Comparison of ENCODE assay signal across 14 mouse cellular contexts in the genomic region with DNA sequence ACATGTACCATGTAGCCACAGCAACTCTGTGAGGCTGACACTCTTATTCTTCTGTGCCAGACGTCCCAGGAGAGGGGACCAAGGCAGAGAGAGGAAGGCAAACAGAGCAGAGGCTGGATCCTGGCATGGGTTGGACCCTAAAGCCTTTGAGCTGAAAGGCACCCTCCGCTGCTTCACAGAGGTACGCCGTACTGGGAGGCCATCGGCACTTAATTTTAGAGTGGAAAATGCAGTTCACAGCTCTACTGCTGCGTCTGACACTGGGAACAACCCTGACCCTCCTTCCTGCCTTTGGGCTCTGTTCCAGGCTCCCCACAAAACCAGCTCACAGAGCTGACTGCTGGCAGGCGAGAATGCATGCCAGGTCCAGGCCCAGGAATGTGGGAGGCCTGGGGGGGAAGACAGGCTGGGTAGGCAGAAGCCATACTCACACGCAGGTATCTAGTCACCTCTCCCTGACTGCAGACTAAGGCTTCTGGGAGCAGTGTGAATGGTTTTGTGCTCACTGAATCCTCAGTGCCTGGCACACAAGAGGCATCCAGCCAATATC. TPM values are rescaled to one million over a fixed set of nuclear protein-coding genes. Genes with fewer than 3 reads are reported as not detected.
DNase-seq lines count a peak whose midpoint lies in the region; ATAC-seq lines count a peak whose summit lies in the region.
"Had no signal": no experiment of that assay in that cellular context is flagged by ENCODE, and none has a peak within 500 bp of the region (broad histone marks: within the 10 kb centered on the region; RNA-seq: fewer than 3 reads in every experiment).

No protein-coding gene starts in this region.

- no peak overlapping the region for H3K9ac ChIP-seq in embryonic facial prominence, embryonic 15.5 days
- H3K9ac ChIP-seq: heart, embryonic 15.5 days; intestine, embryonic 15.5 days had no signal

- 52% methylated on average over 8 of the region's 8 CpGs for WGBS in heart, embryonic 10.5 days
- 40% methylated on average over 8 of the region's 8 CpGs for WGBS in embryonic facial prominence, embryonic 15.5 days

- H3K27ac ChIP-seq in heart, embryonic 10.5 days, result no peak overlapping the region
- peak overlapping the region; percentile 8; the same call in 1 of the 2 replicates for H3K27ac ChIP-seq in embryonic facial prominence, embryonic 15.5 days (replicated peaks)
- H3K27ac ChIP-seq: heart, embryonic 15.5 days; intestine, embryonic 15.5 days had no signal

- no peaks in the 10 kb centered on the region for H3K36me3 ChIP-seq in heart, embryonic 10.5 days
- H3K36me3 ChIP-seq in embryonic facial prominence, embryonic 15.5 days, result no peaks in the 10 kb centered on the region
- H3K36me3 ChIP-seq: heart, embryonic 15.5 days; intestine, embryonic 15.5 days had no signal

- H3K4me2 ChIP-seq in embryonic facial prominence, embryonic 15.5 days (replicated peaks), result no peak overlapping the region
- H3K4me2 ChIP-seq: heart, embryonic 15.5 days; intestine, embryonic 15.5 days had no signal

- H3K4me1 ChIP-seq in heart, embryonic 10.5 days, result peaks cover 16% of the 10 kb centered on the region
- H3K4me1 ChIP-seq in embryonic facial prominence, embryonic 15.5 days, result peaks cover 37% of the 10 kb centered on the region
- H3K4me1 ChIP-seq: intestine, embryonic 15.5 days had no signal

- H3K9me3 ChIP-seq in heart, embryonic 10.5 days, result no peaks in the 10 kb centered on the region
- H3K9me3 ChIP-seq in embryonic facial prominence, embryonic 15.5 days (replicated peaks), result no peaks in the 10 kb centered on the region
- H3K9me3 ChIP-seq: heart, embryonic 15.5 days; intestine, embryonic 15.5 days had no signal

- peaks cover 49% of the 10 kb centered on the region for H3K27me3 ChIP-seq in heart, embryonic 10.5 days (ENCODE audit: insufficient read depth, poor library complexity, severe bottlenecking)
- H3K27me3 ChIP-seq in embryonic facial prominence, embryonic 15.5 days, result no peaks in the 10 kb centered on the region
- H3K27me3 ChIP-seq: intestine, embryonic 15.5 days had no signal

- H3K4me3 ChIP-seq in heart, embryonic 10.5 days, result no peak overlapping the region
- no peak overlapping the region for H3K4me3 ChIP-seq in embryonic facial prominence, embryonic 15.5 days (replicated peaks)
- H3K4me3 ChIP-seq: heart, embryonic 15.5 days; intestine, embryonic 15.5 days had no signal

- ATAC-seq in embryonic facial prominence, embryonic 15.5 days (ENCODE audit: insufficient number of reproducible peaks, low FRiP score, low TSS enrichment, low read depth), result no peak
- ATAC-seq: activated CD4-positive, CD25-positive, alpha-beta regulatory T cell, adult 4 months; intestine, embryonic 15.5 days had no signal

- DNase-seq in heart, adult 11 months, result peak; percentile 86
- no peak for DNase-seq in heart, embryonic 10.5 days (ENCODE audit: low spot score)
- peak; percentile 32 for DNase-seq in ovary, adult 18-20 months (ENCODE audit: low spot score)
- DNase-seq in ovary, postnatal 14 days (ENCODE audit: low spot score), result no peak
- peak; percentile 69 for DNase-seq in cerebellum, adult 9-11 months
- DNase-seq in gastrocnemius, adult 18-20 months (ENCODE audit: low spot score), result no peak
- DNase-seq in layer of hippocampus, postnatal 36 days, result no peak
- DNase-seq: kidney, postnatal 10 days; thymus, postnatal 36 days had no signal

RNA-seq across cellular contexts. Expression of a gene that starts 48.9 kb away (rescaled TPM):
- 0.23 and 0.26 TPM in 2 replicates for polyA plus RNA-seq in heart, embryonic 10.5 days (2016; fragmentation: Nextera tagmentation; extraction: Ambion mirVana)
- polyA plus RNA-seq in embryonic facial prominence, embryonic 15.5 days (2015; fragmentation: Nextera tagmentation; extraction: Ambion mirVana), result 11.9 and 12.0 TPM in 2 replicates
- total RNA-seq in gastrocnemius, adult 18-20 months (2021), result 1 to 10 TPM; 2.6 to 3.1 TPM
- under 1 TPM; 0.40 to 0.55 TPM for total RNA-seq in layer of hippocampus, postnatal 36 days (2021)
- total RNA-seq: monocyte, adult 5-6 weeks had no signal
- polyA plus RNA-seq: activated CD4-positive, CD25-positive, alpha-beta regulatory T cell, adult 4 months had no signal

RNA-seq across cellular contexts. Expression of a gene that starts 54.4 kb away (rescaled TPM):
- polyA plus RNA-seq in heart, embryonic 10.5 days (2016; fragmentation: Nextera tagmentation; extraction: Ambion mirVana), result 142 and 145 TPM in 2 replicates
- polyA plus RNA-seq in embryonic facial prominence, embryonic 15.5 days (2015; fragmentation: Nextera tagmentation; extraction: Ambion mirVana), result 128 and 137 TPM in 2 replicates
- total RNA-seq in gastrocnemius, adult 18-20 months (2021), result 10 to 100 TPM; 46.8 to 48.2 TPM
- total RNA-seq in layer of hippocampus, postnatal 36 days (2021), result 10 to 100 TPM; 54.7 to 58.6 TPM

RNA-seq across cellular contexts. Expression of a gene that starts 54.5 kb away (rescaled TPM):
- 55.5 and 58.4 TPM in 2 replicates for polyA plus RNA-seq in heart, embryonic 10.5 days (2016; fragmentation: Nextera tagmentation; extraction: Ambion mirVana)
- 72.0 and 72.3 TPM in 2 replicates for polyA plus RNA-seq in embryonic facial prominence, embryonic 15.5 days (2015; fragmentation: Nextera tagmentation; extraction: Ambion mirVana)
- total RNA-seq in gastrocnemius, adult 18-20 months (2021), result 10 to 100 TPM; 14.8 to 15.8 TPM
- 10 to 100 TPM; 27.4 to 28.6 TPM for total RNA-seq in layer of hippocampus, postnatal 36 days (2021)

Comparison
In these comparisons a context has a peak if more than half of its experiments do, and no peak if none do; other contexts are left out.
1. DNase-seq: peak in heart, adult 11 months (single experiment), ovary, adult 18-20 months (single experiment) and cerebellum, adult 9-11 months (single experiment); none in heart, embryonic 10.5 days (single experiment), ovary, postnatal 14 days (single experiment), gastrocnemius, adult 18-20 months (single experiment) and layer of hippocampus, postnatal 36 days (0 of 2).